Mouse (Mus musculus) myocyte (in vitro differentiated cells): ENCODE results near the gene Camk1. TPM values are rescaled to one million over a fixed set of nuclear protein-coding genes. Genes with fewer than 3 reads are reported as not detected.

ENCODE experiments used
- H3K27me3 ChIP-seq: one replicate; pipeline ENCODE4 v1.6.1; 2011; ENCODE audit not compliant: control insufficient read depth, insufficient read depth, insufficient read length
- H3K36me3 ChIP-seq: one replicate; pipeline ENCODE4 v1.6.1; 2011; ENCODE audit not compliant: control insufficient read depth, insufficient read depth
- H3K4me2 ChIP-seq: one replicate; pipeline ENCODE4 v1.6.1; 2011; ENCODE audit warnings: low read depth, control low read depth
- H3K4me3 ChIP-seq: one replicate; pipeline ENCODE4 v1.5.1; 2011; ENCODE audit warnings: mild to moderate bottlenecking, control low read depth, moderate library complexity
- H3K79me2 ChIP-seq: one replicate; pipeline ENCODE4 v1.6.1; 2011; ENCODE audit not compliant: control insufficient read depth, insufficient read depth
- H3ac ChIP-seq: one replicate; pipeline ENCODE4 v1.6.1; 2011; ENCODE audit not compliant: control insufficient read depth, insufficient read length
- CEBPB ChIP-seq: IDR thresholded peaks from 2 replicates; pipeline ENCODE4 v1.6.1; 2011; ENCODE audit warnings: mild to moderate bottlenecking, moderate library complexity; ENCODE audit not compliant: poor library complexity, insufficient read depth, severe bottlenecking
- E2F4 ChIP-seq: IDR thresholded peaks from one replicate; pipeline ENCODE4 v1.6.1; 2011; ENCODE audit warnings: mild to moderate bottlenecking, control low read depth, moderate library complexity; ENCODE audit not compliant: insufficient read depth
- MAX ChIP-seq: IDR thresholded peaks from one replicate; pipeline ENCODE4 v1.6.1; 2011; ENCODE audit warnings: low read depth, mild to moderate bottlenecking, control low read depth
- MYOD1 ChIP-seq, 3 experiments: IDR thresholded peaks; one replicate each; pipeline ENCODE4 v1.6.1; 2011; ENCODE audit warnings: control low read depth in 2 of 3, low read depth in 2 of 3, mild to moderate bottlenecking in 2 of 3, moderate library complexity in 1 of 3; ENCODE audit not compliant: insufficient read length in 2 of 3, control insufficient read depth in 1 of 3
- MYOG ChIP-seq, 3 experiments: IDR thresholded peaks; one replicate each; pipeline ENCODE4 v1.6.1; 2011; ENCODE audit warnings: control low read depth in 2 of 3, low read depth in 2 of 3, mild to moderate bottlenecking in 2 of 3; ENCODE audit not compliant: insufficient read length in 2 of 3, control insufficient read depth in 1 of 3, insufficient read depth in 1 of 3
- POLR2A ChIP-seq: IDR thresholded peaks from one replicate; pipeline ENCODE4 v1.6.1; 2011; ENCODE audit warnings: low read depth, mild to moderate bottlenecking, control low read depth, moderate library complexity; ENCODE audit not compliant: insufficient read length
- POLR2AphosphoS2 ChIP-seq: IDR thresholded peaks from one replicate; pipeline ENCODE4 v1.6.1; 2011; ENCODE audit warnings: low read depth, control low read depth; ENCODE audit not compliant: insufficient read length
- REST ChIP-seq: IDR thresholded peaks from one replicate; pipeline ENCODE4 v1.6.1; 2011; ENCODE audit warnings: mild to moderate bottlenecking, control low read depth, moderate library complexity; ENCODE audit not compliant: insufficient read depth, insufficient read length
- SRF ChIP-seq: IDR thresholded peaks from one replicate; pipeline ENCODE4 v1.6.1; 2011; ENCODE audit warnings: low read depth; ENCODE audit not compliant: control insufficient read depth, insufficient read length
- TCF12 ChIP-seq: IDR thresholded peaks from one replicate; pipeline ENCODE4 v1.6.1; 2011; ENCODE audit warnings: mild to moderate bottlenecking, control low read depth; ENCODE audit not compliant: poor library complexity, insufficient read depth, severe bottlenecking
- TCF3 ChIP-seq: IDR thresholded peaks from one replicate; pipeline ENCODE4 v1.6.1; 2011; ENCODE audit warnings: low read depth, control low read depth; ENCODE audit not compliant: insufficient read length
- USF1 ChIP-seq: IDR thresholded peaks from one replicate; pipeline ENCODE4 v1.6.1; 2011; ENCODE audit warnings: low read depth, mild to moderate bottlenecking, control low read depth, moderate library complexity
- polyA plus RNA-seq: library from polyadenylated mRNA; unstranded; fragments of >200 nt; fragmentation: generic; extraction: Trizol; gene quantifications from one replicate; pipeline ENCODE4 v1.2.1, GENCODE M21; 2012; ENCODE audit warnings: missing spikeins

Gene Camk1
- polyA plus RNA-seq, 1 experiment = 44.5 TPM

DNA sequence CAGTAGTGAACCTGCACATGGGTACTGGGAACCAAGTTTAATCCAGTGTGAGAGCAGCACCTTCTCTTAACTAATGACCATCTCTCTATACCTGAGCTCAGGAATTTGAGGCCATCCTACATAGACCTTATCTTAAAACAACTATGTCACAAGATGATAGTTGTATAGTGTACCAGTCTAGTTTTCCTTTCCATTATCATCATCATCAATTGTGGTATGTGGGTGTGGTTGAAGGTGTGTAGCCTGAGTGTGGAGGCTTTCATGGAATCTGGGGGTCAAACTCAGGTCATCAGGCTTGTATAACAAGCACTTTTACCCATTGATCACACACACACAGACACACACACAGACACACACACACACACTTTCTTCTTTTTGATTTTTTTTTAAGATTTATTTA lies 6.8 kb upstream of the Camk1 start:
- H3K36me3 ChIP-seq = no peaks in the 10 kb centered on the region
- H3K27me3 ChIP-seq = no peaks in the 10 kb centered on the region
- no peaks in the 10 kb centered on the region for H3K79me2 ChIP-seq
- H3K4me2 ChIP-seq = no peak overlapping the region
- H3K4me3 ChIP-seq = no peak overlapping the region
- TF ChIP-seq TCF12 = no peak
- no peak for TF ChIP-seq MYOG (IDR thresholded peaks at IDR 0.05; ENCODE audit: control insufficient read depth in 1 of 3, insufficient read depth in 1 of 3, insufficient read length in 2 of 3, low read depth in 2 of 3)
- TF ChIP-seq REST = no peak
- no peak for TF ChIP-seq CEBPB
- H3ac ChIP-seq = no peak overlapping the region

DNA sequence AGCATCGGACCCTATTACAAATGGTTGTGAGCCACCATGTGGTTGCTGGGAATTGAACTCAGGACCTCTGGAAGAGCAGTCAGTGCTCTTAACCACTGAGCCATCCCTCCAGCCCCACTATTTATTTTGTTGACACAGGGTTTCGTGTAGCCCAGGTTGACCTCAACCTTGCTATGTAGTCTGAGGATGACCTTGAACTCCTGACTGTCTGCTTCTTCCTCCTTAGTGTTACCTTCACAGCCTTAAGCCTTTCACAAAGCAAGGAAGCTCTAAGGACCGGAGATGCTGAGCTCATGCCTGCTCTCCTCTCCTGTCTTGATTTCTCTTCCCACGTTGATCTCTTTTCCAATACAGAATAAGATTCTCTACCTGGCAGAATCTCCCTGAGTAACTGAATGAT lies 3.1 kb upstream of the Camk1 start:
- Histone ChIP-seq H3K4me2 (no peak overlapping the region), H3K27me3 (no peaks in the 10 kb centered on the region), H3K36me3 (no peaks in the 10 kb centered on the region), H3K79me2 (no peaks in the 10 kb centered on the region), H3K4me3 (no peak overlapping the region), H3ac (no peak overlapping the region)
- TF ChIP-seq TCF12 (no peak), E2F4 (no peak), SRF (no peak), MAX (no peak), POLR2AphosphoS2 (no peak), USF1 (no peak), CEBPB (no peak), TCF3 (no peak), REST (no peak), MYOD1 (IDR thresholded peaks at IDR 0.05; ENCODE audit: control insufficient read depth in 1 of 3, insufficient read length in 2 of 3, low read depth in 2 of 3) (no peak), POLR2A (no peak), MYOG (IDR thresholded peaks at IDR 0.05; ENCODE audit: control insufficient read depth in 1 of 3, insufficient read depth in 1 of 3, insufficient read length in 2 of 3, low read depth in 2 of 3) (no peak)

DNA sequence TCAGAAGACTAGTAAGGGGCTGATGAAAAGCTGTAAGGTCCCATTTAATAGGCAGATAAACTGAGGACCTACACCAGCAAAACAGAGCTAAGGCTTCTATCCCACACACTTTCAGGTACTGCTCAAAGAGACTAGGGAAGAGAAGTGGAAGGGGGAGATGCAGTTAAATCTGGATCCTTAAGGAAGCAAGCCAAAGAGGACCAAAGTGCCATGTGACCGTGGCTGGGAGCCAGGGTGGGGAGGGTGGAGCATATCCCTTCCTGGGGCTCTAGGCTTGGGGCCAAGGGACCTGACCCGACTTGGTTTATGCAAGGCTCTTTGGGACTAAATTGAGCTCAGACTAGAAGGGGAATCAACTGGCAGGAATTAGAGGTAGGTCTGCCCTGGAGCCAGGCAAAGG lies 537 bp upstream of the Camk1 start:
- Histone ChIP-seq H3K36me3 (no peaks in the 10 kb centered on the region), H3ac (peak overlapping the region; percentile 14), H3K79me2 (no peaks in the 10 kb centered on the region), H3K27me3 (no peaks in the 10 kb centered on the region), H3K4me2 (peak overlapping the region; percentile 99), H3K4me3 (peak overlapping the region; percentile 45)
- TF ChIP-seq USF1 (peak; percentile 47), CEBPB (no peak), TCF3 (no peak), E2F4 (no peak), MYOD1 (IDR thresholded peaks at IDR 0.05; ENCODE audit: control insufficient read depth in 1 of 3, insufficient read length in 2 of 3, low read depth in 2 of 3) (no peak)

DNA sequence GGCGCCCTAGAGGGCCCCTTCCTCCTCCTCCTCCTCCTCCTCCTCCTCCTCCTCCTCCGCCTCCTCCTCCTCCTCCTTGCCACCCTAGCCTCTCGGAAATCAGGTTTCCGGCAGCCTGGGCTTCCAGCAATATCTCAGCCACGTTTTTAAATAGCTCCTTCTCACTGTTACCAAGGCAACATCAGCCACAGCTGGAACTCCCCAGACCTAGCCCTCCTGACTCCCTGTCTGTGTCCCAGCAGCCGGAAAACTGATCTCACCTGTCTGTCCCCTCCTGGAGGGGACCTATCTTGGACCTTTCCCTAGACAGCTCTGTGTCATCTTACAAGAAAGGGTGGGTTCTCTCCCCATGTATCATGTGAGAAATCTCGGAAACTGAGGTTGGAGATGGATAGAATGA lies 1.5 kb downstream of the Camk1 start:
- Histone ChIP-seq H3K36me3 (peaks cover 4% of the 10 kb centered on the region), H3K79me2 (no peaks in the 10 kb centered on the region), H3K4me2 (peak overlapping the region; percentile 99), H3K27me3 (no peaks in the 10 kb centered on the region), H3ac (no peak overlapping the region), H3K4me3 (peak overlapping the region; percentile 45)
- TF ChIP-seq REST (no peak), SRF (no peak), MYOG (IDR thresholded peaks at IDR 0.05; ENCODE audit: control insufficient read depth in 1 of 3, insufficient read depth in 1 of 3, insufficient read length in 2 of 3, low read depth in 2 of 3) (no peak), TCF3 (no peak), CEBPB (no peak), TCF12 (no peak), POLR2AphosphoS2 (no peak), MYOD1 (IDR thresholded peaks at IDR 0.05; ENCODE audit: control insufficient read depth in 1 of 3, insufficient read length in 2 of 3, low read depth in 2 of 3) (no peak), USF1 (no peak), MAX (no peak), POLR2A (no peak), E2F4 (no peak)

DNA sequence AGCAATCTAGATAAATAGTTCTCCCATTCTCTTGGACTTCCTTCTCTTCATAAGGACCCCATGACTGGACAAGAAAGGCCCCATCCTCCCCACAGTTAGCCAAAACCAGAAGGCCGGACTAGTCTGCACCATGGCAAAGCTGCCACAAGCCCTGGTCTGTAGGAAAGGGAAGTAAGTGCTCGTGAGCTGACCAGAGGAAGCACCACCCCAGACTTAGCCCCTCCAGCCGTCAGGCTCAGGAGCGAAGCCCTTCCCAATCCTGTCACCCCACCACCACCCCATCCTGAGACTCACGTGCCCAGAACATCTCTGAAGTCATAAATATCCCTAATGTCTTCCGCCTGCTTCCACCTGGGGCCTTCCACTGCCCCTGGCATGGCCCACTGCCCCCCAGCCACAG lies 2.2 kb downstream of the Camk1 start:
- no peak overlapping the region for H3K4me2 ChIP-seq
- no peak overlapping the region for H3ac ChIP-seq
- TF ChIP-seq REST (no peak), USF1 (no peak), MAX (no peak), TCF12 (no peak), E2F4 (no peak), POLR2AphosphoS2 (no peak), CEBPB (no peak), SRF (no peak), MYOG (IDR thresholded peaks at IDR 0.05; ENCODE audit: control insufficient read depth in 1 of 3, insufficient read depth in 1 of 3, insufficient read length in 2 of 3, low read depth in 2 of 3) (no peak), MYOD1 (IDR thresholded peaks at IDR 0.05; ENCODE audit: control insufficient read depth in 1 of 3, insufficient read length in 2 of 3, low read depth in 2 of 3) (no peak), TCF3 (no peak), POLR2A (no peak)
- H3K36me3 ChIP-seq = peaks cover 6% of the 10 kb centered on the region
- H3K27me3 ChIP-seq = no peaks in the 10 kb centered on the region
- H3K79me2 ChIP-seq = no peaks in the 10 kb centered on the region
- H3K4me3 ChIP-seq = no peak overlapping the region
